Mouse (Mus musculus) cerebellum, adult 2 months (tissue): ENCODE data around the gene Prkd3. TPM values are rescaled to one million over a fixed set of nuclear protein-coding genes. Genes with fewer than 3 reads are reported as not detected.
A peak's percentile ranks its signal among the peaks of the same experiment; 100 is the strongest.

ENCODE experiments used
- DNase-seq, 2 experiments: peaks; one replicate each; pipeline ENCODE4 v3.0.0; 2021
- H3K27ac ChIP-seq: fragments of 200-500 bp; 2 replicates; pipeline ENCODE4 v1.5.1; 2012; ENCODE audit warnings: low read length, control low read depth, inconsistent platforms; ENCODE audit not compliant: insufficient read depth
- H3K27me3 ChIP-seq: fragments of 200-500 bp; 2 replicates; pipeline ENCODE4 v1.6.1; 2012; ENCODE audit warnings: inconsistent platforms, mild to moderate bottlenecking, low read length, moderate library complexity; ENCODE audit not compliant: control insufficient read depth, insufficient read depth
- H3K4me1 ChIP-seq: fragments of 200-500 bp; 2 replicates; pipeline ENCODE4 v1.6.1; 2011; ENCODE audit warnings: low read length; ENCODE audit not compliant: control insufficient read depth, insufficient read depth
- H3K4me3 ChIP-seq: fragments of 200-500 bp; replicated peaks from 2 replicates; pipeline ENCODE3; 2011; ENCODE audit warnings: mild to moderate bottlenecking, low read depth, low read length, control low read depth; ENCODE audit not compliant: insufficient read depth
- CTCF ChIP-seq: fragments of 200-500 bp; IDR thresholded peaks from 2 replicates; pipeline ENCODE4 v1.5.1; 2011; ENCODE audit warnings: low read depth, mild to moderate bottlenecking, control low read depth, low read length, moderate library complexity, borderline replicate concordance; ENCODE audit not compliant: insufficient read depth
- POLR2A ChIP-seq: fragments of 200-500 bp; IDR thresholded peaks from 2 replicates; pipeline ENCODE4 v1.6.1; 2011; ENCODE audit warnings: low read length, control low read depth, borderline replicate concordance; ENCODE audit not compliant: insufficient read depth
- WGBS: fragments of 180-500 bp; shearing (Covaris S2); methylation state at CpG from one replicate; pipeline ENCODE4 v1.1.7; 2018; 5-methylcytosine and 5-hydroxymethylcytosine counted together
- polyA plus RNA-seq: library from polyadenylated mRNA; depleted of rRNA; stranded (reverse); fragments of >200 nt; gene quantifications from 2 replicates; pipeline ENCODE4 v1.2.3, GENCODE M21; 2012

Gene Prkd3
- polyA plus RNA-seq, 1 experiment = 14.7 TPM

GRCm38 (mm10) chr17:79020984-79021335 lies 344 bp upstream of the Prkd3 start:
- DNase-seq = no peak
- no peak overlapping the region for H3K27ac ChIP-seq

DNA sequence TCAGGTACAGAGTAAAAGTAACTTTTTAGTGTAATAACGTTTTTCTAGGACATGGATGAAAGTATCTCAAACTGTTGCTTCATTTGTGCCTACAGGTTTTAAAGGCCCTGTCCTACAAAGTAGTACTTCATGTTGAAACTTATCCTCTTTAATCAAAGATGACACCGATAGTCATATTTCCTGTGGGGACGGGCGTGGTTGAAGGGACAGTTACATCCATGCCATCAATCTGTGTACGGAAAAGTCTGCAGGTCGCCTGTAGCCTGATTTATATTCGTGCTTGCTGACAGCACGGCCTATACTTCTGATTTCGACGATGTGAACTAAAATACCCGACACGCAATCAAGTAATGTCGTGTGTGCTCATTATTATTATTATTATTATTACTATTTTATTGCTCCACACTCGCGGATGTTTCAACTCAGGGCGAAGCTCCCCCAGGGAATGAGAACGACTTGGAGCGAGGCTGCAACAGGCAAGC lies 849 bp downstream of the Prkd3 start:
- 18% methylated on average over 18 of the region's 18 CpGs for WGBS
- TF ChIP-seq CTCF (no peak), POLR2A (no peak)
- H3K4me3 ChIP-seq = peak overlapping the region; percentile 46
- H3K27me3 ChIP-seq = no peaks in the 10 kb centered on the region; the same call in 1 of the 2 replicates
- no peak for DNase-seq
- H3K4me1 ChIP-seq = no peaks in the 10 kb centered on the region
- no peak overlapping the region for H3K27ac ChIP-seq

More at GRCm38 (mm10) chr17:79020984-79021335, 344 bp upstream of the Prkd3 start:
- H3K4me1 ChIP-seq = no peaks in the 10 kb centered on the region
- WGBS = 4% methylated on average over 24 of the region's 24 CpGs
- no peaks in the 10 kb centered on the region; the same call in 1 of the 2 replicates for H3K27me3 ChIP-seq
- H3K4me3 ChIP-seq = peak overlapping the region; percentile 41
- TF ChIP-seq CTCF = no peak
- no peak for TF ChIP-seq POLR2A

DNA sequence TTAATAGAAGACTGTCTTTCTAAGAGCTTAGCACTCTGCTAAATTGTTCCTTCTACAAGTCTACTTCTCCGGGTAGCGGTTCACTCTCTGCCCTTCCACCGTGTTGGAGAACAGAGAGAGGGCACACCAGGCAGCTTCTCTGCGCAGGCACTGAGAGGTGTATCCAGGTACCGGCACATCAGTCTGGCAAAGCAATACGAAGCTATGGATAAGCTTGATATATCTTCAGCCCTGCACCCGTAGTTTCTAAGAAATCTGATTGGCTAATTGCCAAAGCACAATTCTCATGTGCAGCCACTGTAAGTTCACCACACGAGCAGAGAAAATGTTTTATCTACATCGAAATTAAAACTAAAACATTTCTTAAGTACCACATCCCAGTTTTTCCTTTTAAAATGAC lies 2.2 kb downstream of the Prkd3 start:
- DNase-seq = no peak
- Histone ChIP-seq H3K4me1 (no peaks in the 10 kb centered on the region), H3K27me3 (no peaks in the 10 kb centered on the region; the same call in 1 of the 2 replicates), H3K4me3 (no peak overlapping the region), H3K27ac (no peak overlapping the region)
- WGBS = 34% methylated on average over 9 of the region's 9 CpGs
- TF ChIP-seq CTCF = no peak
- no peak for TF ChIP-seq POLR2A

DNA sequence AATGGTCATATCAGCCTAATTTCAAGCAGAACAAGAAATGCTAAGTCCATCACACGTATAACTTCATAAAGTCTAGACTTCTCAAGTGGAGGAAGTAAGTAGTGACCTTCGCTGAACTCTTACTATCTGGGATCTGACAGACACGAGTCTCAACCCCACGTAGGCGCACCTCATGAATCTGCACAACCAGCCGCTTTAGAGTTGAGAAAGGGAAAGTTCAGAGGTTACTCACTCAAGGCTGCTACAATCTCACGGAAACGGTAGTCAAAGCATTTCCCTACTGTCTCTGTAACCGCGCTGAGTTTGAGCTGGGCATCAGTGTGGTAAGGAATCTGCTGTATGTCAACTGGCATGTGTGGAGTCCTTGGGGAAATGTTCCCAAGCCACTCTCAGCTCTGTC lies 4.8 kb downstream of the Prkd3 start:
- WGBS = 76% methylated on average over 10 of the region's 10 CpGs
- no peak for DNase-seq
- H3K4me1 ChIP-seq = no peaks in the 10 kb centered on the region
- no peak overlapping the region for H3K27ac ChIP-seq
- no peaks in the 10 kb centered on the region; the same call in 1 of the 2 replicates for H3K27me3 ChIP-seq
- no peak overlapping the region for H3K4me3 ChIP-seq
- TF ChIP-seq CTCF (no peak), POLR2A (no peak)

GRCm38 (mm10) chr17:79014911-79015685 lies 5.5 kb downstream of the Prkd3 start:
- TF ChIP-seq POLR2A (no peak), CTCF (no peak)
- Histone ChIP-seq H3K4me3 (no peak overlapping the region), H3K27me3 (no peaks in the 10 kb centered on the region; the same call in 1 of the 2 replicates), H3K27ac (no peak overlapping the region), H3K4me1 (no peaks in the 10 kb centered on the region)
- DNase-seq = no peak
- WGBS = 90% methylated on average over 2 of the region's 2 CpGs

- 93% methylated on average over 2 of the region's 2 CpGs for WGBS
- no peak for DNase-seq
- no peak overlapping the region for H3K27ac ChIP-seq
- TF ChIP-seq CTCF = no peak
- no peak overlapping the region for H3K4me3 ChIP-seq
- H3K4me1 ChIP-seq = no peaks in the 10 kb centered on the region
- no peaks in the 10 kb centered on the region for H3K27me3 ChIP-seq
Observed at GRCm38 (mm10) chr17:79013625-79014024, 7.0 kb downstream of the Prkd3 start.

DNA sequence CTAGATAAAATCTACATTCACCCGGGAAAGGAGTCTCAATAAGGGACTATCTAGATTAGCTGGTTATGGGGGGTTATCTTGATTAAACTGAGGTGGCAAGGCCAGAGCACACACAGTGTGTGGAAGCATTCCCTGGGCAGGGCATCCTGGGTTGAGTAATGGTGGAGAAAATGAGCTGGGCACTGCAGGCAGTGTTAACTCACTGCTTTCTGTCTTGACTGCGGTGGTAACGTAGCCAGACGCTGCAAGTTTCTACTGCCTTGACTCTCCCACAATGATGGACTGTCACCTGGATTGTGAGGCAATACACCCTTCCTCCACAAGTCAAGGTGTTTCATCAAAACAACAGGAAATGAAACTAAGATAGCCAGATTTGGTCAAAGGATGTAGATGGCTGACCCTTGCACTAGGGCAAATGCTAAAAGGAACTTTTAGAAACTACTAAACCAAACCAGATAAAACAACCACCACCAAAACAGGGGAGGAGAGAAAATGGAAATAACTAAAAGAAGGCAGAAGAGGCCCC lies 20.8 kb downstream of the Prkd3 start:
- DNase-seq = no peak
- Histone ChIP-seq H3K27ac (no peak overlapping the region), H3K4me3 (no peak overlapping the region), H3K27me3 (no peaks in the 10 kb centered on the region), H3K4me1 (no peaks in the 10 kb centered on the region)
- 93% methylated on average over 4 of the region's 4 CpGs for WGBS
- TF ChIP-seq POLR2A (no peak), CTCF (no peak)

DNA sequence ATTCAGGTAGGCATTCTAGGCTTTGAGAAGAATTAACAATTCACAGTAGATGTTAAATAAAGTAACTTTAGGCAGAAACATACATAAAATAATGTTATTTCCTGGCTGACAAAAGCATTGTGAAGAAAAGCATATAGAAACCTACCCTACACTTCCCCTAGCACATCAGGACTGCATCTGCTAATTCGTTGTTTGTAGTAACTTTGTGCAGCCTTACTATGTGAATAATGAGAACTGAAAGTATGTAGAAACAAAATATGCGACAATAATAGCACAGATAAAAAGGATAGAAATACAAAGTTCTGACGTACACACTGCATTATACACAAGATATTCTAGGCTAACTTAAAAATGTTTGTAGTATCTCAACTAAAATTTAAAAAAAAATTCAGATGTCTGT lies 21.4 kb downstream of the Prkd3 start:
- no peak for DNase-seq
- Histone ChIP-seq H3K4me1 (no peaks in the 10 kb centered on the region), H3K27ac (no peak overlapping the region), H3K27me3 (no peaks in the 10 kb centered on the region), H3K4me3 (no peak overlapping the region)
- no peak for TF ChIP-seq POLR2A
- no peak for TF ChIP-seq CTCF
- 96% methylated on average over 3 of the region's 3 CpGs for WGBS
